In genomic region chr6:24325215-24325614, GRCm38 (mm10) we compare ENCODE assay signal across 14 mouse cellular contexts.
DNase-seq lines count a peak whose midpoint lies in the region; ATAC-seq lines count a peak whose summit lies in the region.
"Had no signal": no experiment of that assay in that cellular context is flagged by ENCODE, and none has a peak within 500 bp of the region (broad histone marks: within the 10 kb centered on the region; RNA-seq: fewer than 3 reads in every experiment).

No protein-coding gene starts in this region.

- no peak overlapping the region for H3K4me3 ChIP-seq in embryonic facial prominence, embryonic 14.5 days (ENCODE audit: low read depth, low read length)
- no peak overlapping the region for H3K4me3 ChIP-seq in embryonic facial prominence, embryonic 10.5 days
- H3K4me3 ChIP-seq in kidney, embryonic 16.5 days (ENCODE audit: low read length) = no peak overlapping the region
- H3K4me3 ChIP-seq in intestine, embryonic 16.5 days (ENCODE audit: low read length) = no peak overlapping the region
- no peak overlapping the region for H3K4me3 ChIP-seq in heart, embryonic 10.5 days
- H3K4me3 ChIP-seq: intestine, embryonic 15.5 days; liver, embryonic 12.5 days; megakaryocyte, embryonic 14.5 days; neural tube, embryonic 13.5 days had no signal

- H3K36me3 ChIP-seq in embryonic facial prominence, embryonic 14.5 days (ENCODE audit: control insufficient read depth, insufficient read depth, low read length) = no peaks in the 10 kb centered on the region
- no peaks in the 10 kb centered on the region for H3K36me3 ChIP-seq in embryonic facial prominence, embryonic 10.5 days (replicated peaks)
- H3K36me3 ChIP-seq in kidney, embryonic 16.5 days (ENCODE audit: insufficient read depth, low read length) = no peaks in the 10 kb centered on the region
- no peaks in the 10 kb centered on the region for H3K36me3 ChIP-seq in intestine, embryonic 16.5 days (ENCODE audit: control insufficient read depth, insufficient read depth, low read length)
- no peaks in the 10 kb centered on the region for H3K36me3 ChIP-seq in heart, embryonic 10.5 days
- H3K36me3 ChIP-seq: G1E; intestine, embryonic 15.5 days; liver, embryonic 12.5 days; neural tube, embryonic 13.5 days had no signal

- H3K4me1 ChIP-seq in embryonic facial prominence, embryonic 14.5 days (ENCODE audit: control insufficient read depth, insufficient read depth, low read length) = no peaks in the 10 kb centered on the region
- no peaks in the 10 kb centered on the region for H3K4me1 ChIP-seq in embryonic facial prominence, embryonic 10.5 days
- H3K4me1 ChIP-seq in kidney, embryonic 16.5 days (ENCODE audit: insufficient read depth, low read length) = no peaks in the 10 kb centered on the region
- H3K4me1 ChIP-seq in intestine, embryonic 16.5 days (ENCODE audit: control insufficient read depth, insufficient read depth, low read length) = 0 out of 2 replicates have a peak, but pooled peaks cover 3% of the 10 kb centered on the region
- no peaks in the 10 kb centered on the region for H3K4me1 ChIP-seq in heart, embryonic 10.5 days
- H3K4me1 ChIP-seq: intestine, embryonic 15.5 days; liver, embryonic 12.5 days; megakaryocyte, embryonic 14.5 days; neural tube, embryonic 13.5 days had no signal

- peak; percentile 61 for DNase-seq in embryonic facial prominence, embryonic 14.5 days (ENCODE audit: low spot score)
- DNase-seq in embryonic facial prominence, embryonic 10.5 days (ENCODE audit: low spot score) = no peak
- peak; percentile 31 to 42 for DNase-seq in layer of hippocampus, postnatal 14 days (ENCODE audit: low spot score in 2 of 2)
- DNase-seq in layer of hippocampus, postnatal 25 days (ENCODE audit: extremely low spot score in 1 of 2, low spot score in 1 of 2) = no peak
- peak; percentile 67 for DNase-seq in cerebellum, adult 11-12 months
- DNase-seq in heart, embryonic 10.5 days (ENCODE audit: low spot score) = no peak
- DNase-seq: adrenal gland, adult 8-10 months had no signal

- peak; percentile 44; the same call in 1 of the 2 replicates for ATAC-seq in embryonic facial prominence, embryonic 14.5 days (ENCODE audit: low read depth)
- 0 out of 2 replicates have a peak, but pooled peaks have one; percentile 57 for ATAC-seq in kidney, embryonic 16.5 days (ENCODE audit: low FRiP score, low TSS enrichment)
- ATAC-seq in intestine, embryonic 16.5 days = no peak
- ATAC-seq: intestine, embryonic 15.5 days; liver, embryonic 12.5 days had no signal

- H3K4me2 ChIP-seq in embryonic facial prominence, embryonic 14.5 days (ENCODE audit: low read depth, low read length) = no peak overlapping the region
- no peak overlapping the region for H3K4me2 ChIP-seq in kidney, embryonic 16.5 days (replicated peaks; ENCODE audit: low read depth, low read length)
- no peak overlapping the region for H3K4me2 ChIP-seq in intestine, embryonic 16.5 days (ENCODE audit: low read depth, low read length)
- H3K4me2 ChIP-seq: intestine, embryonic 15.5 days; liver, embryonic 12.5 days; neural tube, embryonic 13.5 days had no signal

- no peak overlapping the region for H3K9ac ChIP-seq in embryonic facial prominence, embryonic 14.5 days (ENCODE audit: low read depth, low read length)
- no peak overlapping the region for H3K9ac ChIP-seq in kidney, embryonic 16.5 days (replicated peaks; ENCODE audit: low read length)
- H3K9ac ChIP-seq in intestine, embryonic 16.5 days (ENCODE audit: low read depth, low read length) = no peak overlapping the region
- H3K9ac ChIP-seq: intestine, embryonic 15.5 days; liver, embryonic 12.5 days; neural tube, embryonic 13.5 days had no signal

- H3K9me3 ChIP-seq in embryonic facial prominence, embryonic 14.5 days (ENCODE audit: control insufficient read depth, low read length) = no peaks in the 10 kb centered on the region
- H3K9me3 ChIP-seq in embryonic facial prominence, embryonic 10.5 days = no peaks in the 10 kb centered on the region
- H3K9me3 ChIP-seq in kidney, embryonic 16.5 days (ENCODE audit: low read length) = no peaks in the 10 kb centered on the region
- no peaks in the 10 kb centered on the region for H3K9me3 ChIP-seq in intestine, embryonic 16.5 days (ENCODE audit: control insufficient read depth, low read length)
- H3K9me3 ChIP-seq in heart, embryonic 10.5 days = no peaks in the 10 kb centered on the region
- H3K9me3 ChIP-seq: G1E; intestine, embryonic 15.5 days; liver, embryonic 12.5 days; megakaryocyte, embryonic 14.5 days; neural tube, embryonic 13.5 days had no signal

- H3K27me3 ChIP-seq in embryonic facial prominence, embryonic 14.5 days (replicated peaks; ENCODE audit: control insufficient read depth, insufficient read depth, low read length) = no peaks in the 10 kb centered on the region
- no peaks in the 10 kb centered on the region for H3K27me3 ChIP-seq in embryonic facial prominence, embryonic 10.5 days (replicated peaks; ENCODE audit: low read depth, poor library complexity, severe bottlenecking)
- H3K27me3 ChIP-seq in kidney, embryonic 16.5 days (ENCODE audit: insufficient read depth, low read length) = no peaks in the 10 kb centered on the region
- H3K27me3 ChIP-seq in intestine, embryonic 16.5 days (replicated peaks; ENCODE audit: control insufficient read depth, insufficient read depth, low read length) = no peaks in the 10 kb centered on the region
- H3K27me3 ChIP-seq in heart, embryonic 10.5 days (ENCODE audit: insufficient read depth, poor library complexity, severe bottlenecking) = no peaks in the 10 kb centered on the region
- H3K27me3 ChIP-seq: intestine, embryonic 15.5 days; liver, embryonic 12.5 days; megakaryocyte, embryonic 14.5 days; neural tube, embryonic 13.5 days had no signal

- H3K27ac ChIP-seq in embryonic facial prominence, embryonic 14.5 days (replicated peaks; ENCODE audit: low read depth, low read length) = no peak overlapping the region
- no peak overlapping the region for H3K27ac ChIP-seq in embryonic facial prominence, embryonic 10.5 days (replicated peaks)
- no peak overlapping the region for H3K27ac ChIP-seq in kidney, embryonic 16.5 days (ENCODE audit: low read length)
- no peak overlapping the region for H3K27ac ChIP-seq in intestine, embryonic 16.5 days (ENCODE audit: low read length)
- H3K27ac ChIP-seq in heart, embryonic 10.5 days = no peak overlapping the region
- H3K27ac ChIP-seq: intestine, embryonic 15.5 days; liver, embryonic 12.5 days; neural tube, embryonic 13.5 days had no signal

Comparison
In these comparisons a context has a peak if more than half of its experiments do, and no peak if none do; other contexts are left out.
1. DNase-seq: peak in embryonic facial prominence, embryonic 14.5 days (single experiment), layer of hippocampus, postnatal 14 days (2 of 2) and cerebellum, adult 11-12 months (single experiment); none in embryonic facial prominence, embryonic 10.5 days (single experiment), layer of hippocampus, postnatal 25 days (0 of 2) and heart, embryonic 10.5 days (single experiment).